Mouse (Mus musculus) heart, adult 2 months (tissue): ENCODE measurements around the gene Nav1. TPM values are rescaled to one million over a fixed set of nuclear protein-coding genes. Genes with fewer than 3 reads are reported as not detected.

Experiments used
- DNase-seq, 2 experiments: peaks; one replicate each; pipeline ENCODE4 v3.0.0; 2021
- H3K27ac ChIP-seq: fragments of 200-600 bp; 2 replicates; pipeline ENCODE4 v1.8.1; 2022
- H3K27me3 ChIP-seq: fragments of 200-500 bp; 2 replicates; pipeline ENCODE4 v1.6.1; 2012; ENCODE audit warnings: mild to moderate bottlenecking, low read length, inconsistent platforms, mixed read lengths; ENCODE audit not compliant: control insufficient read depth, insufficient read depth
- H3K36me3 ChIP-seq: fragments of 200-500 bp; 2 replicates; pipeline ENCODE4 v1.6.1; 2012; ENCODE audit warnings: low read length, inconsistent platforms; ENCODE audit not compliant: control insufficient read depth, insufficient read depth
- H3K4me1 ChIP-seq: fragments of 200-500 bp; 2 replicates; pipeline ENCODE4 v1.6.1; 2011; ENCODE audit warnings: low read length; ENCODE audit not compliant: control insufficient read depth, insufficient read depth
- H3K4me3 ChIP-seq: fragments of 200-600 bp; 2 replicates; pipeline ENCODE4 v1.8.1; 2022
- H3K79me2 ChIP-seq: fragments of 200-500 bp; replicated peaks from 2 replicates; pipeline ENCODE4 v1.6.1; 2012; ENCODE audit warnings: mild to moderate bottlenecking, inconsistent platforms, low read length, moderate library complexity, mixed read lengths; ENCODE audit not compliant: control insufficient read depth, insufficient read depth
- H3K9ac ChIP-seq: fragments of 200-500 bp; 2 replicates; pipeline ENCODE4 v1.6.1; 2012; ENCODE audit warnings: low read depth, mild to moderate bottlenecking, control low read depth, inconsistent platforms, low read length, mixed read lengths
- CTCF ChIP-seq: fragments of 200-600 bp; IDR thresholded peaks from 2 replicates; pipeline ENCODE4 v1.8.1; 2022; ENCODE audit warnings: antibody characterized with exemption, mild to moderate bottlenecking, moderate library complexity
- EP300 ChIP-seq: fragments of 200-500 bp; IDR thresholded peaks from 2 replicates; pipeline ENCODE4 v1.6.1; 2011; ENCODE audit warnings: low read depth, low read length, control low read depth; ENCODE audit not compliant: insufficient read depth
- POLR2A ChIP-seq: fragments of 200-500 bp; IDR thresholded peaks from 2 replicates; pipeline ENCODE4 v1.6.1; 2011; ENCODE audit warnings: mild to moderate bottlenecking, low read depth, low read length, control low read depth; ENCODE audit not compliant: insufficient read depth
- WGBS: fragments of 180-500 bp; shearing (Covaris S2); methylation state at CpG from one replicate; pipeline ENCODE4 v1.1.7; 2018; 5-methylcytosine and 5-hydroxymethylcytosine counted together
- intact Hi-C: fragments of 180-260 bp; cut with DNase I; formaldehyde crosslinking; loops from one replicate; pipeline ENCODE4 v1.15.1; 2025
- polyA plus RNA-seq: library from polyadenylated mRNA; depleted of rRNA; stranded (reverse); fragments of >200 nt; gene quantifications from 2 replicates; pipeline ENCODE4 v1.2.3, GENCODE M21; 2012
- total RNA-seq, 2 experiments: library from RNA; stranded (reverse); gene quantifications; 2 replicates each; pipeline ENCODE4 v1.2.3; 2021

Gene Nav1
- total and polyA plus RNA-seq, 3 experiments, result 15.2 to 20.7 (median 19.1) TPM

- intact Hi-C loops, result no loop called here
- peak; percentile 79 to 82 for DNase-seq
- Histone ChIP-seq H3K79me2 (no peaks in the 10 kb centered on the region), H3K36me3 (no peaks in the 10 kb centered on the region), H3K27me3 (no peaks in the 10 kb centered on the region), H3K4me1 (peaks cover 3% of the 10 kb centered on the region), H3K4me3 (no peak overlapping the region), H3K27ac (no peak overlapping the region), H3K9ac (no peak overlapping the region)
- TF ChIP-seq EP300 (peak; percentile 70; the same call in 1 of the 2 replicates), POLR2A (no peak)
- 81% methylated on average over 9 of the region's 9 CpGs for WGBS
Measured at GRCm38 (mm10) chr1:135590776-135591175, 16.3 kb downstream of the Nav1 start.

- 72% methylated on average over 3 of the region's 3 CpGs for WGBS
- Histone ChIP-seq H3K27ac (no peak overlapping the region), H3K27me3 (no peaks in the 10 kb centered on the region), H3K79me2 (no peaks in the 10 kb centered on the region), H3K4me1 (peaks cover 3% of the 10 kb centered on the region), H3K4me3 (no peak overlapping the region), H3K9ac (no peak overlapping the region), H3K36me3 (no peaks in the 10 kb centered on the region)
- no peak for DNase-seq
- TF ChIP-seq POLR2A (no peak), EP300 (no peak)
- intact Hi-C loops, result no loop called here
Measured at GRCm38 (mm10) chr1:135588973-135589372, 18.1 kb downstream of the Nav1 start.

- Histone ChIP-seq H3K27ac (no peak overlapping the region), H3K79me2 (no peaks in the 10 kb centered on the region), H3K9ac (no peak overlapping the region), H3K4me3 (no peak overlapping the region), H3K27me3 (no peaks in the 10 kb centered on the region), H3K4me1 (peaks cover 8% of the 10 kb centered on the region), H3K36me3 (no peaks in the 10 kb centered on the region)
- intact Hi-C loops, result no loop called here
- no peak for DNase-seq
- no peak for TF ChIP-seq CTCF
- TF ChIP-seq POLR2A, result no peak
- TF ChIP-seq EP300, result no peak
Measured at GRCm38 (mm10) chr1:135586903-135587302, 20.2 kb downstream of the Nav1 start.

- Histone ChIP-seq H3K79me2 (no peaks in the 10 kb centered on the region), H3K27ac (no peak overlapping the region), H3K27me3 (no peaks in the 10 kb centered on the region), H3K9ac (peak overlapping the region; percentile 53), H3K4me3 (peak overlapping the region; percentile 56), H3K36me3 (no peaks in the 10 kb centered on the region), H3K4me1 (peaks cover 8% of the 10 kb centered on the region)
- DNase-seq, result peak; percentile 55 to 65
- TF ChIP-seq POLR2A (no peak), EP300 (no peak), CTCF (0 out of 2 replicates have a peak, but pooled peaks have one; percentile 18)
- under 1% methylated on average over 19 of the region's 19 CpGs for WGBS
- intact Hi-C loops, result loop anchor here (2.0 kb wide), 1 partner anchor 45 kb away; no protein-coding TSS in a partner anchor
Measured at GRCm38 (mm10) chr1:135585573-135585972, 21.5 kb downstream of the Nav1 start.

GRCm38 (mm10) chr1:135584587-135585541, 22.2 kb downstream of the Nav1 start:
- 11% methylated on average over 69 of the region's 73 CpGs for WGBS
- DNase-seq, result peak; percentile 57 to 70
- peak overlapping the region; percentile 56 for H3K4me3 ChIP-seq
- TF ChIP-seq POLR2A, result no peak
- no peak for TF ChIP-seq CTCF
- TF ChIP-seq EP300, result no peak
- no peaks in the 10 kb centered on the region for H3K36me3 ChIP-seq
- intact Hi-C loops, result loop anchor here (2.0 kb wide), 1 partner anchor 46 kb away; no protein-coding TSS in a partner anchor
- H3K79me2 ChIP-seq, result no peaks in the 10 kb centered on the region
- peak overlapping the region; percentile 59 for H3K27ac ChIP-seq
- peak overlapping the region; percentile 83 for H3K9ac ChIP-seq
- H3K4me1 ChIP-seq, result peaks cover 8% of the 10 kb centered on the region
- H3K27me3 ChIP-seq, result no peaks in the 10 kb centered on the region
